Mouse (Mus musculus): ENCODE measurements around the gene Morn3. TPM values are rescaled to one million over a fixed set of nuclear protein-coding genes. Genes with fewer than 3 reads are reported as not detected.

Morn3 gene
- not detected in 2 replicates for polyA plus RNA-seq (2016; fragmentation: Nextera tagmentation; extraction: Ambion mirVana)

DNA sequence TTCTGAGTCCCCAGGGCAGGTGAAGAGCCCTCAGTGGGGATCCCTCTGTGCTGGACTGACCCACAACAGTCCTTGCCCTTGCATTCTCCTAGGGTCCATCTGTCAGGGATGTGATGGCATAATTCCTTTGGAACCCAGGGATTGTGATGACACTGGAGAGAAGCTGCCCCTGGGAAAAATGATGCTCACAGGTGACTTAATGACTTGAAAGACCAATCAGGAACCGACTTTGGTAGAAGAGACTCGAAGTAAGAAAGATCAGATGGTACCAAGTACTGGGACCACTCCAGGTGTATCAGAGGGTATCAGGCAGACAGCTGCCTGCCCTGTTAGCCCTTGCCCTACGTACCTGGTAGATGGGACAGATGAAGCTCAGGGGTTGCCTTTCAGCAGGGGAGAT, at the start of gene Morn3:
Morn3 (minus strand) TSS at position 101 of the 400 bp plus-strand sequence.
- Histone ChIP-seq H3K4me1 (replicated peaks) (peaks cover 7% of the 10 kb centered on the region), H3K4me3 (replicated peaks) (no peak within 1 kb of the TSS), H3K4me2 (no peak within 1 kb of the TSS), H3K27me3 (no peaks in the 10 kb centered on the region), H3K27ac (no peak within 1 kb of the TSS), H3K9me3 (no peaks in the 10 kb centered on the region), H3K9ac (replicated peaks) (no peak within 1 kb of the TSS), H3K36me3 (no peaks in the 10 kb centered on the region)
- WGBS: 78% methylated on average over 3 of the region's 3 CpGs
- no peak for ATAC-seq (ENCODE audit: insufficient number of reproducible peaks, insufficient read depth, low FRiP score, low TSS enrichment, low read depth)

DNA sequence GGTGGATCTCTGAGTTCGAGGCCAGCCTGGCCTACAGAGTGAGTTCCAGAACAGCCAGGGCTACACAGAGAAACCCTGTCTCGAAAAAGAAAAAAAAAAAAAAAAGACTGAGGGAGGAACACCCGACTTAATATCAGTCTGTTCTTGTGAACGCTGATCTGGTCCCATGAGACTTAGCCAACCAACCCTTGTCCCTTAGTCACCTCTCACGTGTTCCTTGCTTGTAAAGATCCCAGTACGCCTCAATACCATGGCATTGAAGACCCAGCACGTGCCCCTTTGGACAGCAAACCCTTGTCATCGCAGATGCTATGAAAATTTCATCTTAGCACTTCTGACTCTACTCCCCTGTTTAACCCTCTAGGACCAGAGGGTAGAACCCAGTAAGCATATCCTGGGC, 49.5 kb upstream of the Morn3 start:
- Histone ChIP-seq H3K27ac (no peak overlapping the region), H3K4me2 (no peak overlapping the region), H3K9me3 (no peaks in the 10 kb centered on the region), H3K4me3 (replicated peaks) (no peak overlapping the region), H3K4me1 (replicated peaks) (peaks cover 8% of the 10 kb centered on the region; the same call in 1 of the 2 replicates), H3K36me3 (peaks cover 17% of the 10 kb centered on the region; the same call in 1 of the 2 replicates), H3K27me3 (no peaks in the 10 kb centered on the region), H3K9ac (replicated peaks) (no peak overlapping the region)
- 92% methylated on average over 8 of the region's 8 CpGs for WGBS
- no peak for ATAC-seq (ENCODE audit: insufficient number of reproducible peaks, insufficient read depth, low FRiP score, low TSS enrichment, low read depth)

DNA sequence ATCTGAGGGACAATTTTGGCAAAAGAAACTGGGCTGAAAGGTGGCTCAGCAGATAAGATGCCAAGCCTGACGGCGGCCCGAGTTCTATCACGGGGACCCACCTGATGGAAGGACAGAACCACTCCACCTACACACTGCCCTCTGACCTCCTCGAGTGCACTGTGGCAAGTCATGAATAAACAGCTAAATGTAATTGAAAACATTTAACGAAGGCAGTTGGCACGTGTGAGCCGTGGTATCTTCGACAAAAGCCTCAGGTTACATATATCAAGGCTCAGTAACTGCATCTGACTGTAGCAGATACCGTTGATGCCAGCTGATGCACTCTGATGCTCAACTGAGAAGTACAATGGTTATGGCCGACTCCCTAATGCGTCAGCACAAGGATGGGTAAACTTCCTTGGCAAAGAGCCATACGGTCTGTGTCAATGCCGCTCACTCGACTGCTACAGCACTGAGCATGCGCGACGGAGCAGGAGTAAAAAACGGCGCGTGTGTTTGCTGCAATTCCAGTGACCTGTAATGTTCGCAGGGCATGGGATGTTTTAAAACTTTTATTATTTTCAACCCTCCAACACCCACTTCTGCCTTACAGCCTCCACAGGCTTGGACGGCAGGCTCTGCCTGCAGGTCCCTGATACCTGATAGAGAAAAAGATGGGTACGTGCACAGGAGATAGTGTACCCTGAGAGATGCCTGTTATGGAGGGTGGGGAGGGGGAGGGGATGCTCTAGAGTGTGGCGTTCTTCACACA, 47.6 kb upstream of the Morn3 start:
- Histone ChIP-seq H3K4me1 (replicated peaks) (peaks cover 8% of the 10 kb centered on the region; the same call in 1 of the 2 replicates), H3K4me3 (replicated peaks) (no peak overlapping the region), H3K9me3 (0 out of 2 replicates have a peak, but pooled peaks cover 5% of the 10 kb centered on the region), H3K36me3 (peaks cover 6% of the 10 kb centered on the region; the same call in 1 of the 2 replicates), H3K9ac (replicated peaks) (no peak overlapping the region), H3K4me2 (no peak overlapping the region), H3K27me3 (no peaks in the 10 kb centered on the region), H3K27ac (no peak overlapping the region)
- ATAC-seq (ENCODE audit: insufficient number of reproducible peaks, insufficient read depth, low FRiP score, low TSS enrichment, low read depth): no peak
- 85% methylated on average over 25 of the region's 25 CpGs for WGBS

DNA sequence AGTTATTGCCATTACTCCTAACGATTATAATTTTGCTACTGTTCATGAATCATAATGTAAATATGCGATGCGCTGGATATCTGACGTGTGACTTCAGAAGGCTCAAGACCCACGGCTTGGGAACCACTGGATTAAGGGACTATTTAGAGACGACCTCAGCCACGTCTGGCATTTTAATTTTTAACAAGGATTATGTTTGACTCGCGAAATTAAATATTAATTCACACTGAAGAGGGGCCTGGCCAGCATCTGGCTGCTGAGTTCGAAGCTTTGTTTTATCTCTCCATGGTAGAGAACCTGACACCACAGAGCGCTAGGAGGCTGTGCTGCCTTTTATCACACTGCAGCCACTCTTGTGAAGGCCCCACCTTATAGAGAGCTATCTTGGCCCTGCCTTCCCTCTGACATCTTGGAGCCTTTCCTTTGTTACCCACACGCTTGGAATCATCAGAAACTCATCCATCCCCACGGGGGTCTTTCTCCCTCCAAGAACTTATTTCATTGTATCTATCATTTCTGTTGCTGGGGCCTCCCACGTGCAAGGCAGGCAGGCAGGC, 46.3 kb upstream of the Morn3 start:
- no peak for ATAC-seq (ENCODE audit: insufficient number of reproducible peaks, insufficient read depth, low FRiP score, low TSS enrichment, low read depth)
- Histone ChIP-seq H3K36me3 (no peaks in the 10 kb centered on the region), H3K27ac (no peak overlapping the region), H3K9ac (replicated peaks) (no peak overlapping the region), H3K4me3 (replicated peaks) (no peak overlapping the region), H3K9me3 (0 out of 2 replicates have a peak, but pooled peaks cover 7% of the 10 kb centered on the region), H3K4me2 (no peak overlapping the region), H3K27me3 (no peaks in the 10 kb centered on the region), H3K4me1 (replicated peaks) (peaks cover 8% of the 10 kb centered on the region; the same call in 1 of the 2 replicates)
- 79% methylated on average over 14 of the region's 14 CpGs for WGBS

DNA sequence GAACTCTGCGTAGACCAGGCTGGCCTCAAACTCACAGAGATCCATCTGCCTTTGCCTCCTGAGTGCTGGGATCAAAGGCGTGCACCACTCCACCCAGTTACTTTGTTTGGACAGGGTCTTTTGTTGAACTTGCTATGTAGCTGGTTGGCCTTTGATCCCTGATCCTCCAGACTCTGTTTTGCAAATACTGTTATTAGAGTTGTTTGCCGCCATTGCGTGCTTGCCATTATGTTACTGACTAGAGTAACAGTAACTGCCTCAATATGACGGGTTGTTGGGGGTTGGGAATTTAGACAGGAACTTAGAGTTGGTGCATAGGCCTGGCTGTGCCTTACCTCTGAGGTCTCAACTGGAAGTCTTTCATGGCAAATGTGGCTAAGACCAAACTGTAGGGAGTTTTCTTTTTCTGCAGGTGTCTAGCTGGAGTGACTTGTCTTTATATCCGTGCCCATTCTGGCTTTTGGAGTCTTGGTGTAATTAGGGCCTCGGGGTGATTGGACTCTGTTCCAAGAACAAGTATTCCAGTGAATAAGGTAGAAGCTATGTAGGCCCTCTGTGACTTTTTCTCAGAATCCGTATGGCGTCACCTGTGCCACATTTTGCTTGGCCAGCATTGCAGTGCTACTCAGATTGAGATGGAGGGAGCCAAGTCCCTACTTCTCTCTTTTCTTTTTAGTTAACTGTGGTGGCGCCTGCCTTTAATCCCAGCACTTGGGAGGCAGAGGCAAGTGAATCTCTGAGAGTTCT, 43.9 kb upstream of the Morn3 start:
- Histone ChIP-seq H3K4me1 (replicated peaks) (peaks cover 8% of the 10 kb centered on the region; the same call in 1 of the 2 replicates), H3K27me3 (no peaks in the 10 kb centered on the region), H3K4me2 (no peak overlapping the region), H3K9ac (replicated peaks) (no peak overlapping the region), H3K4me3 (replicated peaks) (no peak overlapping the region), H3K27ac (no peak overlapping the region), H3K36me3 (no peaks in the 10 kb centered on the region), H3K9me3 (0 out of 2 replicates have a peak, but pooled peaks cover 7% of the 10 kb centered on the region)
- 88% methylated on average over 10 of the region's 10 CpGs for WGBS
- ATAC-seq (ENCODE audit: insufficient number of reproducible peaks, insufficient read depth, low FRiP score, low TSS enrichment, low read depth): no peak

DNA sequence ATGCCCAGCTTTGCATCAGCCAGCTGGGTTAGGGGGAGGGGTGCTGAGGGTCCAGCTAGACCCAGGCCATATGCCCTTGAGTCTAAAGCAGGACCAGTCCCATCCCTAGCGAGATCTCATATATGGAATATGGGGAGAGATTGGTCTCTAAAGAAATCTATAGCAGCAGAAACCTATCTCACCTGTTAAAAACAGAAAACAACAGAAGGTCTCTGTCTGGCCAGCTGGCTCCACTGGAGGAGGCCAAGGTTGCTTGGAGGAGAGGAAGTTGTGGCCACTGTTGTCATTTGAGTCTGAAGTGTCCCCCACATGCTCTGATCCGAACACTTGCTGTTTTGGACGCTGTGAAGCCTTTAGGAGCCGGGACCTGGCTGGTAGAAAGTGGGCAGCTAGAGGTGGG, 42.0 kb upstream of the Morn3 start:
- H3K27ac ChIP-seq: no peak overlapping the region
- no peak overlapping the region for H3K9ac ChIP-seq (replicated peaks)
- ATAC-seq (ENCODE audit: insufficient number of reproducible peaks, insufficient read depth, low FRiP score, low TSS enrichment, low read depth): no peak
- 87% methylated on average over 4 of the region's 4 CpGs for WGBS
- no peaks in the 10 kb centered on the region for H3K36me3 ChIP-seq
- no peaks in the 10 kb centered on the region for H3K27me3 ChIP-seq
- H3K4me2 ChIP-seq: no peak overlapping the region
- no peak overlapping the region for H3K4me3 ChIP-seq (replicated peaks)
- 0 out of 2 replicates have a peak, but pooled peaks cover 1% of the 10 kb centered on the region for H3K4me1 ChIP-seq (replicated peaks)
- 0 out of 2 replicates have a peak, but pooled peaks cover 7% of the 10 kb centered on the region for H3K9me3 ChIP-seq

DNA sequence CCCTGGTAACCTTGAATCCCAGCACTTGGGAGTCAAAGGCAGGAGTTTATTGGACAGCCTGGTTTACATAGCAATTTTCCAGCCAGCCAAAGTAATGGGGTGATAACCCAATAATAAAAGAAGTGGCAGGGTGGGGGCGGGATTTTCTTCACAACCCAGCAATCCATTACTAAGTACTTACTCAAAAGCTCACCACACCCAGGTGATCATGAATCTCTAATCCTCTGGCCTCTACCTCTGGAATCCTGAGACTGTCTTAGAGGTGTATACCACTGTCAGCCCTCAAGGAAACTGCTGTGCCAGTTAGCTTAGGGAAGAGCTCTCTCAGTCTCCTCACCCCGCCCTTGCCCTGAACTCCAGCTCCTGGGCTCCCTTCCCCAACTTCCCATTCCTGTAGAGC, 39.7 kb upstream of the Morn3 start:
- no peak overlapping the region for H3K4me3 ChIP-seq (replicated peaks)
- no peak overlapping the region for H3K4me2 ChIP-seq
- no peak overlapping the region for H3K27ac ChIP-seq
- ATAC-seq (ENCODE audit: insufficient number of reproducible peaks, insufficient read depth, low FRiP score, low TSS enrichment, low read depth): no peak
- no peaks in the 10 kb centered on the region for H3K27me3 ChIP-seq
- H3K4me1 ChIP-seq (replicated peaks): 0 out of 2 replicates have a peak, but pooled peaks cover 5% of the 10 kb centered on the region
- WGBS: 72% methylated on average over 2 of the region's 2 CpGs
- H3K36me3 ChIP-seq: no peaks in the 10 kb centered on the region
- no peak overlapping the region for H3K9ac ChIP-seq (replicated peaks)
- H3K9me3 ChIP-seq: 0 out of 2 replicates have a peak, but pooled peaks cover 7% of the 10 kb centered on the region

DNA sequence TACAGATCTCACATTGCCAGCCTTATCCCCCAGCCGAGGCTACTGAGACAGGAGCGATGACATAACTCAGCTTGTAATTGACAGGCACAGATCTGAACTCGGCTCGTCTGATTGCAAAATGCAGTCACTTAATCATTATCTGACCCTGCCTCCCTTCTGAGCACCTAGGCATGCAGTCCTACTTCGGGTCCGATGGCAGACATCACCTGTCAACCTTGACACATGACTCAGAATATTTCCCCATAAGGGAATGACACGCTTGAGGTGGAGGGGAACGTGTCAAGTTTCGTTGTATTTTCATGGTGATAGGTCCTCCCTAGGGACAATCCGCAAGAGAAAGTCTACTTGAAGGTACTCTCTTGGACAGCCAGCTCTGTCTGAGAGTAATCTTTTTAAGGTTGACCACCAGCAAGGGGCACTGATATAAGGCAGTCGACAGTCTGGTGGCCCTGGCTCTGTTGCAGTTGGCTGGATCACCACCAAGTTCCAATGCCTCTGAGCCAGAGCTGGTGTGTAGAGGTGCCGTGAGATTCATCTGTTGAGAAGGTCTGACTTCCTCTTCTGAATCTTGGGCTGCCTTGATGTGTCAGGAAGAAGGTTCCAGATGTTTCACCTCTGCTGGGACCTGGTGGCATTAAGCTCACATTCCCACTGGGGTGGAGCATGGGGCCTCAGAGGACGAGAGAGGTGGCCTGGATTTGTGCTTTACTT, 36.7 kb upstream of the Morn3 start:
- Histone ChIP-seq H3K27ac (no peak overlapping the region), H3K9me3 (0 out of 2 replicates have a peak, but pooled peaks cover 9% of the 10 kb centered on the region), H3K4me1 (replicated peaks) (peaks cover 14% of the 10 kb centered on the region; the same call in 1 of the 2 replicates), H3K4me2 (no peak overlapping the region), H3K9ac (replicated peaks) (no peak overlapping the region), H3K36me3 (no peaks in the 10 kb centered on the region), H3K4me3 (replicated peaks) (no peak overlapping the region), H3K27me3 (no peaks in the 10 kb centered on the region)
- no peak for ATAC-seq (ENCODE audit: insufficient number of reproducible peaks, insufficient read depth, low FRiP score, low TSS enrichment, low read depth)
- WGBS: 76% methylated on average over 13 of the region's 13 CpGs

DNA sequence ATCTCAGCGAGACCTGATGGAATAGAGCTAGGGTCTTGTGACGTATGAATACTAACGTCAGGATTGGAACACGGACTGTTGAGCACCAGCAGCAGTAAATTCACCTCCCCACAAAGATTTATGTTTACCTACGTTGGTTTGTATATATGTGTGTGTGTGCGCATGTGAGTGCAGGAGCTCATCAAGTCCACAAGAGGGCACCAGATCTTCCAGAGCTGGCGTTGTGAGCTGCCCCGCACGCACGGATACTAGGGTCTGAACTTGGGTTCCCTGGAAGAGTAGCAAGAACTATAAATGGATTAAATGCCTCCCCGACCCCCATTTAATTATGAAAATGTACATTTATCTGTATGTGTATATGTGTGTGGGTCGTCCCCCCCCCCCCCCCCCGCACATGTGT, 33.7 kb upstream of the Morn3 start:
- 93% methylated on average over 12 of the region's 13 CpGs for WGBS
- Histone ChIP-seq H3K4me1 (replicated peaks) (peaks cover 31% of the 10 kb centered on the region), H3K27me3 (no peaks in the 10 kb centered on the region), H3K4me2 (no peak overlapping the region), H3K9ac (replicated peaks) (no peak overlapping the region), H3K36me3 (no peaks in the 10 kb centered on the region), H3K27ac (no peak overlapping the region), H3K4me3 (replicated peaks) (no peak overlapping the region), H3K9me3 (0 out of 2 replicates have a peak, but pooled peaks cover 9% of the 10 kb centered on the region)
- ATAC-seq (ENCODE audit: insufficient number of reproducible peaks, insufficient read depth, low FRiP score, low TSS enrichment, low read depth): no peak

DNA sequence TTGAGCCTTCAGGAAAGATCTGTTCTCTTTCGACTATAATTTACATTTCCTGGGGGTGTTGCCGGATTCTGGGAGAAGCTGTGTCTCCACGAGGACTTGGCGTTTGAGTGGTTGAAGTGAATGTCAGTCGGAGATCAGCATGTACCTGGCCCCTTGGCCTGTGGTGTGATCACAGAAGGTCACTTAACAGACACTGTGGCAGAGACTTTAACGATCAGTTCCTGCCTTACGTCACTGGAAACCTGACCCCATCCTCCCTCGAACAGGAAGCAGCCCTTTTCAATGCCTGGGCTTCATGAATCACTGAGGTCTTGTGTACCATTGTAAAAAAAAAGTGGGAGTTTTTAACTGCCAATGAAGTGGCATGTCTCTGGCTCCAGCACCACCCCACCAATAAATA, 33.2 kb upstream of the Morn3 start:
- H3K9me3 ChIP-seq: 0 out of 2 replicates have a peak, but pooled peaks cover 9% of the 10 kb centered on the region
- no peak overlapping the region for H3K9ac ChIP-seq (replicated peaks)
- no peaks in the 10 kb centered on the region for H3K36me3 ChIP-seq
- no peaks in the 10 kb centered on the region for H3K27me3 ChIP-seq
- 31% methylated on average over 8 of the region's 8 CpGs for WGBS
- H3K27ac ChIP-seq: peak overlapping the region; percentile 29; the same call in 1 of the 2 replicates
- no peak overlapping the region for H3K4me3 ChIP-seq (replicated peaks)
- H3K4me2 ChIP-seq: no peak overlapping the region
- no peak for ATAC-seq (ENCODE audit: insufficient number of reproducible peaks, insufficient read depth, low FRiP score, low TSS enrichment, low read depth)
- H3K4me1 ChIP-seq (replicated peaks): peaks cover 34% of the 10 kb centered on the region

All from limb, embryonic 12.5 days (tissue).